Mouse (Mus musculus): Measurements from ENCODE around the gene Fbxw5. TPM values are rescaled to one million over a fixed set of nuclear protein-coding genes. Genes with fewer than 3 reads are reported as not detected.
A peak's percentile ranks its signal among the peaks of the same experiment; 100 is the strongest.

Gene Fbxw5
- polyA plus RNA-seq, 1 experiment from 2014 or later, result 66.7 TPM

DNA sequence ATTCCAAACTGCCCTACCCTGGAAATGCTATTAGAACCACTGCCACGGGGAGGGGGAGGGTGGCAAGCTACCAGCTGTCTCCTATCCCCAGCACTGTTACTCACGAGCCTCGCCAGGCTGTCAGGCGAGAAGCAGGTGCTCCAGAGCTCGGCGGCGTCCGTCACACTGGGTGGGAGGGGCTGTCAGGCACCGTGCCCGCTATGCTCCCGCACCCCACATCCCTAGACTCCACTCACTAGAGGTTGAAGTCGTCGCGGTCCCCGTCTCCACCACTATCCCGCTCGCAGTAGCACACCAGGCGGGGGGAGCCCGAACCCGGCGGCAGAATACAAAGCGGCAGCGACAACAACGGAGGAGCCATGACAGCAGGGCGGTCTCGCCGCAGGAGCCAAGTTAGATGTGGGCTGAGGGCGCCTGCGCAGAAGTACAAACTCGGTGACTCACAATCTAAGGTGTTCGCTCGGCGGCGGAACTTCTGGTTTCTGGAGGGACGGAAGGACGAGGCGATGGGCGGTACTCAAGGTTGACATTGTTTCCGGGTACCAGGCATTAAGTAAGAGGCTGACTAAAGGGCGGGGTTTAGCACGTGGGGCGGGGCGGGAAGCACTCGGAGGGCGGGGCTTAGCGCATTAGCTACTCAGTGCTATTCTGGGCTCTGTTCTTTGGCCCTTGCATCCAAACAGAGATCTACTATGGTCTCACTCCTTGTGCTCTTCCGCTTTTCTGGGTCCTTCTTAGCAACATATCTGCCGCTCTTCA, 39.8 kb upstream of the Fbxw5 start, which contains the start of gene Paxx:
Gene Paxx, minus strand, starts transcription at position 544 of the 759 bp plus-strand sequence.
- Histone ChIP-seq H3K9me3 (replicated peaks; ENCODE audit: control insufficient read depth, low read length) (no peaks in the 10 kb centered on the region), H3K9ac (ENCODE audit: low read depth, low read length) (peak within 1 kb of the TSS; percentile 83), H3K4me3 (ENCODE audit: low read depth, low read length) (peak within 1 kb of the TSS; percentile 79), H3K4me2 (peak within 1 kb of the TSS; percentile 93), H3K27ac (ENCODE audit: low read depth, low read length) (peak within 1 kb of the TSS; percentile 88), H3K27me3 (ENCODE audit: control insufficient read depth, insufficient read depth, low read length) (no peaks in the 10 kb centered on the region), H3K4me1 (ENCODE audit: control insufficient read depth, insufficient read depth, low read length) (peaks cover 13% of the 10 kb centered on the region), H3K36me3 (ENCODE audit: control insufficient read depth, insufficient read depth, low read length) (no peaks in the 10 kb centered on the region)
- WGBS (ENCODE audit: insufficient replicate concordance), result under 1% methylated on average over 48 of the region's 48 CpGs
- peak; percentile 85 for ATAC-seq (replicated peaks; ENCODE audit: insufficient number of reproducible peaks, low FRiP score, low TSS enrichment)

DNA sequence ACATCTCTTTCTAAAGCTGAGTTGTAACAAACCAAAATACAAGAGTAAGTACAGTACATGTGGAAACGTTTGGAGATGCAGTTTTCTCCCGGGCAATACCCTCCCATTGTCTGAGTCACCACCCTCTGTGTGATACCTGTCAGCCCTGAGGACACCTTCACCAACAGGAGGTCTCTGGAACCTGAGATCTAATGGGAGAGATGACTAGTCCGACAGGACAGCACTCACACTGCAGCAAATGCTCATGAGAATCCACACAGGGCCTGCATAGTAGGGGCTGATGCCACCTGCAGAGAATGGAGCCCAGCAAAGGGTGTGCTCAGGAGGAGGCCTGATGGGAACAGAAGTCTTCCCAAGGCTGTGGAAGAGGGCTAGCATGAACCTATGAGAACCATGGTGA, 39.1 kb upstream of the Fbxw5 start:
- ATAC-seq (replicated peaks; ENCODE audit: insufficient number of reproducible peaks, low FRiP score, low TSS enrichment), result no peak
- H3K9ac ChIP-seq (ENCODE audit: low read depth, low read length), result peak overlapping the region; percentile 83; the same call in 1 of the 2 replicates
- H3K4me2 ChIP-seq, result peak overlapping the region; percentile 93
- H3K36me3 ChIP-seq (ENCODE audit: control insufficient read depth, insufficient read depth, low read length), result no peaks in the 10 kb centered on the region
- H3K4me1 ChIP-seq (ENCODE audit: control insufficient read depth, insufficient read depth, low read length), result peaks cover 13% of the 10 kb centered on the region
- peak overlapping the region; percentile 88 for H3K27ac ChIP-seq (ENCODE audit: low read depth, low read length)
- no peaks in the 10 kb centered on the region for H3K9me3 ChIP-seq (replicated peaks; ENCODE audit: control insufficient read depth, low read length)
- 23% methylated on average over 3 of the region's 3 CpGs for WGBS (ENCODE audit: insufficient replicate concordance)
- no peaks in the 10 kb centered on the region for H3K27me3 ChIP-seq (ENCODE audit: control insufficient read depth, insufficient read depth, low read length)
- H3K4me3 ChIP-seq (ENCODE audit: low read depth, low read length), result peak overlapping the region; percentile 79

- no peaks in the 10 kb centered on the region for H3K36me3 ChIP-seq (ENCODE audit: control insufficient read depth, insufficient read depth, low read length)
- WGBS (ENCODE audit: insufficient replicate concordance), result 75% methylated on average over 3 of the region's 3 CpGs
These were observed 36.9 kb upstream of the Fbxw5 start for GRCm38 (mm10) chr2:25463630-25464029.

GRCm38 (mm10) chr2:25465256-25465655, 35.3 kb upstream of the Fbxw5 start:
- H3K27ac ChIP-seq (ENCODE audit: low read depth, low read length), result no peak overlapping the region

More at GRCm38 (mm10) chr2:25463630-25464029, 36.9 kb upstream of the Fbxw5 start:
- Histone ChIP-seq H3K4me1 (ENCODE audit: control insufficient read depth, insufficient read depth, low read length) (peaks cover 16% of the 10 kb centered on the region), H3K27ac (ENCODE audit: low read depth, low read length) (no peak overlapping the region), H3K4me3 (ENCODE audit: low read depth, low read length) (no peak overlapping the region), H3K27me3 (ENCODE audit: control insufficient read depth, insufficient read depth, low read length) (no peaks in the 10 kb centered on the region), H3K9me3 (replicated peaks; ENCODE audit: control insufficient read depth, low read length) (no peaks in the 10 kb centered on the region), H3K4me2 (no peak overlapping the region), H3K9ac (ENCODE audit: low read depth, low read length) (no peak overlapping the region)
- no peak for ATAC-seq (replicated peaks; ENCODE audit: insufficient number of reproducible peaks, low FRiP score, low TSS enrichment)

GRCm38 (mm10) chr2:25465816-25466635, 34.5 kb upstream of the Fbxw5 start:
- H3K9ac ChIP-seq (ENCODE audit: low read depth, low read length), result no peak overlapping the region

More at GRCm38 (mm10) chr2:25465256-25465655, 35.3 kb upstream of the Fbxw5 start:
- Histone ChIP-seq H3K9ac (ENCODE audit: low read depth, low read length) (no peak overlapping the region), H3K4me2 (no peak overlapping the region), H3K27me3 (ENCODE audit: control insufficient read depth, insufficient read depth, low read length) (no peaks in the 10 kb centered on the region), H3K4me3 (ENCODE audit: low read depth, low read length) (no peak overlapping the region), H3K36me3 (ENCODE audit: control insufficient read depth, insufficient read depth, low read length) (no peaks in the 10 kb centered on the region), H3K4me1 (ENCODE audit: control insufficient read depth, insufficient read depth, low read length) (peaks cover 12% of the 10 kb centered on the region), H3K9me3 (replicated peaks; ENCODE audit: control insufficient read depth, low read length) (no peaks in the 10 kb centered on the region)
- 73% methylated on average over 2 of the region's 2 CpGs for WGBS (ENCODE audit: insufficient replicate concordance)
- ATAC-seq (replicated peaks; ENCODE audit: insufficient number of reproducible peaks, low FRiP score, low TSS enrichment), result no peak

GRCm38 (mm10) chr2:25467606-25468303, 32.8 kb upstream of the Fbxw5 start:
- Histone ChIP-seq H3K27ac (ENCODE audit: low read depth, low read length) (no peak overlapping the region), H3K36me3 (ENCODE audit: control insufficient read depth, insufficient read depth, low read length) (no peaks in the 10 kb centered on the region), H3K9me3 (replicated peaks; ENCODE audit: control insufficient read depth, low read length) (no peaks in the 10 kb centered on the region), H3K4me1 (ENCODE audit: control insufficient read depth, insufficient read depth, low read length) (peaks cover 6% of the 10 kb centered on the region), H3K4me3 (ENCODE audit: low read depth, low read length) (no peak overlapping the region), H3K9ac (ENCODE audit: low read depth, low read length) (0 out of 2 replicates have a peak overlapping the region, but pooled peaks have one; percentile 22), H3K4me2 (no peak overlapping the region), H3K27me3 (ENCODE audit: control insufficient read depth, insufficient read depth, low read length) (no peaks in the 10 kb centered on the region)
- no peak for ATAC-seq (replicated peaks; ENCODE audit: insufficient number of reproducible peaks, low FRiP score, low TSS enrichment)
- 66% methylated on average over 14 of the region's 14 CpGs for WGBS (ENCODE audit: insufficient replicate concordance)

More at GRCm38 (mm10) chr2:25465816-25466635, 34.5 kb upstream of the Fbxw5 start:
- H3K9me3 ChIP-seq (replicated peaks; ENCODE audit: control insufficient read depth, low read length), result no peaks in the 10 kb centered on the region
- no peak overlapping the region for H3K27ac ChIP-seq (ENCODE audit: low read depth, low read length)
- no peaks in the 10 kb centered on the region for H3K27me3 ChIP-seq (ENCODE audit: control insufficient read depth, insufficient read depth, low read length)
- no peak overlapping the region for H3K4me2 ChIP-seq
- no peaks in the 10 kb centered on the region for H3K36me3 ChIP-seq (ENCODE audit: control insufficient read depth, insufficient read depth, low read length)
- no peak for ATAC-seq (replicated peaks; ENCODE audit: insufficient number of reproducible peaks, low FRiP score, low TSS enrichment)
- H3K4me3 ChIP-seq (ENCODE audit: low read depth, low read length), result no peak overlapping the region
- WGBS (ENCODE audit: insufficient replicate concordance), result 41% methylated on average over 10 of the region's 10 CpGs
- peaks cover 11% of the 10 kb centered on the region for H3K4me1 ChIP-seq (ENCODE audit: control insufficient read depth, insufficient read depth, low read length)

- Histone ChIP-seq H3K27me3 (ENCODE audit: control insufficient read depth, insufficient read depth, low read length) (no peaks in the 10 kb centered on the region), H3K27ac (ENCODE audit: low read depth, low read length) (no peak overlapping the region), H3K4me3 (ENCODE audit: low read depth, low read length) (no peak overlapping the region), H3K9ac (ENCODE audit: low read depth, low read length) (no peak overlapping the region), H3K36me3 (ENCODE audit: control insufficient read depth, insufficient read depth, low read length) (no peaks in the 10 kb centered on the region), H3K4me2 (no peak overlapping the region), H3K4me1 (ENCODE audit: control insufficient read depth, insufficient read depth, low read length) (peaks cover 6% of the 10 kb centered on the region), H3K9me3 (replicated peaks; ENCODE audit: control insufficient read depth, low read length) (no peaks in the 10 kb centered on the region)
- WGBS (ENCODE audit: insufficient replicate concordance), result 68% methylated on average over 10 of the region's 10 CpGs
- 0 out of 2 replicates have a peak, but pooled peaks have one; percentile 36 for ATAC-seq (replicated peaks; ENCODE audit: insufficient number of reproducible peaks, low FRiP score, low TSS enrichment)
These were observed 31.3 kb upstream of the Fbxw5 start for GRCm38 (mm10) chr2:25468962-25469915.

Measured in heart, embryonic 11.5 days (tissue).